Mouse (Mus musculus) ES-Bruce4 (cell line): ENCODE results near the gene Il33.

Experiments
- CTCF ChIP-seq: IDR thresholded peaks from one replicate; pipeline ENCODE4 v1.8.1; 2011; ENCODE audit warnings: low read depth, low read length
- EP300 ChIP-seq: IDR thresholded peaks from 2 replicates; pipeline ENCODE4 v1.6.1; 2011; ENCODE audit warnings: low read depth, low read length; ENCODE audit not compliant: insufficient read depth
- POLR2A ChIP-seq: IDR thresholded peaks from one replicate; pipeline ENCODE4 v1.8.1; 2011; ENCODE audit warnings: low read length; ENCODE audit not compliant: insufficient read depth

- TF ChIP-seq CTCF = no peak
- TF ChIP-seq POLR2A = no peak
- TF ChIP-seq EP300 = no peak
Measured at GRCm38 (mm10) chr19:29892786-29893185, 32.1 kb upstream of the Il33 start.
